Mouse (Mus musculus) hindbrain, embryonic 15.5 days (tissue): Measurements from ENCODE around the gene Zzz3. TPM values are rescaled to one million over a fixed set of nuclear protein-coding genes. Genes with fewer than 3 reads are reported as not detected.

Source experiments
- ATAC-seq: fragments of 200-750 bp; cut with Nextera tagmentation; 2 replicates; pipeline ENCODE4 v1.8.0; 2017; ENCODE audit warnings: low read depth, moderate number of reproducible peaks, moderate TSS enrichment; ENCODE audit not compliant: low FRiP score
- H3K27ac ChIP-seq: fragments of 300-500 bp; sonication (generic); replicated peaks from 2 replicates; pipeline ENCODE4 v1.5.1; 2015; ENCODE audit warnings: mild to moderate bottlenecking, inconsistent platforms
- H3K27me3 ChIP-seq: fragments of 300-500 bp; sonication (generic); 2 replicates; pipeline ENCODE4 v1.6.1; 2015; ENCODE audit warnings: control low read depth, inconsistent platforms
- H3K36me3 ChIP-seq: fragments of 300-500 bp; sonication (generic); 2 replicates; pipeline ENCODE4 v1.6.1; 2015; ENCODE audit warnings: control low read depth, inconsistent platforms
- H3K4me1 ChIP-seq: fragments of 300-500 bp; sonication (generic); replicated peaks from 2 replicates; pipeline ENCODE4 v1.6.1; 2015; ENCODE audit warnings: control low read depth, inconsistent platforms
- H3K4me2 ChIP-seq: fragments of 300-500 bp; sonication (generic); 2 replicates; pipeline ENCODE4 v1.6.1; 2015; ENCODE audit warnings: moderate library complexity, mild to moderate bottlenecking, inconsistent platforms
- H3K4me3 ChIP-seq: fragments of 300-500 bp; sonication (generic); 2 replicates; pipeline ENCODE4 v1.5.1; 2015; ENCODE audit warnings: mild to moderate bottlenecking, inconsistent platforms
- H3K9ac ChIP-seq: fragments of 300-500 bp; sonication (generic); 2 replicates; pipeline ENCODE4 v1.6.1; 2015; ENCODE audit warnings: inconsistent platforms
- H3K9me3 ChIP-seq: fragments of 300-500 bp; sonication (generic); 2 replicates; pipeline ENCODE4 v1.6.1; 2016; ENCODE audit warnings: control low read depth, inconsistent platforms
- WGBS: fragments of 180-500 bp; shearing (Covaris S2); methylation state at CpG from one replicate; pipeline ENCODE4 v1.1.7; 2015; 5-methylcytosine and 5-hydroxymethylcytosine counted together
- polyA plus RNA-seq: library from polyadenylated mRNA; unstranded; fragments of >200 nt; fragmentation: Nextera tagmentation; extraction: Ambion mirVana; gene quantifications from 2 replicates; pipeline ENCODE4 v1.2.1, GENCODE M21; 2015

Gene Zzz3
- polyA plus RNA-seq, 1 experiment from 2014 or later = 29.5 TPM

- Histone ChIP-seq H3K36me3 (no peaks in the 10 kb centered on the region), H3K9me3 (no peaks in the 10 kb centered on the region), H3K4me2 (no peak overlapping the region), H3K4me1 (peaks cover 9% of the 10 kb centered on the region; the same call in 1 of the 2 replicates), H3K27me3 (no peaks in the 10 kb centered on the region), H3K4me3 (no peak overlapping the region), H3K27ac (no peak overlapping the region), H3K9ac (no peak overlapping the region)
- ATAC-seq = no peak
- WGBS = 76% methylated on average over 2 of the region's 2 CpGs
Measured at GRCm38 (mm10) chr3:152403827-152404226, 8.6 kb downstream of the Zzz3 start.

- ATAC-seq = no peak
- Histone ChIP-seq H3K9ac (no peak overlapping the region), H3K27ac (no peak overlapping the region), H3K27me3 (no peaks in the 10 kb centered on the region), H3K36me3 (no peaks in the 10 kb centered on the region), H3K4me2 (no peak overlapping the region), H3K4me3 (no peak overlapping the region), H3K9me3 (no peaks in the 10 kb centered on the region), H3K4me1 (peaks cover 9% of the 10 kb centered on the region; the same call in 1 of the 2 replicates)
- 94% methylated on average over 7 of the region's 7 CpGs for WGBS
Measured at GRCm38 (mm10) chr3:152405420-152405819, 10.1 kb downstream of the Zzz3 start.

GRCm38 (mm10) chr3:152405978-152406640, 10.8 kb downstream of the Zzz3 start:
- peaks cover 9% of the 10 kb centered on the region; the same call in 1 of the 2 replicates for H3K4me1 ChIP-seq
- H3K36me3 ChIP-seq = no peaks in the 10 kb centered on the region
- H3K27ac ChIP-seq = no peak overlapping the region
- WGBS = 86% methylated on average over 4 of the region's 4 CpGs
- ATAC-seq = no peak
- H3K4me3 ChIP-seq = no peak overlapping the region
- no peaks in the 10 kb centered on the region for H3K9me3 ChIP-seq
- H3K27me3 ChIP-seq = no peaks in the 10 kb centered on the region
- no peak overlapping the region for H3K4me2 ChIP-seq
- no peak overlapping the region for H3K9ac ChIP-seq

DNA sequence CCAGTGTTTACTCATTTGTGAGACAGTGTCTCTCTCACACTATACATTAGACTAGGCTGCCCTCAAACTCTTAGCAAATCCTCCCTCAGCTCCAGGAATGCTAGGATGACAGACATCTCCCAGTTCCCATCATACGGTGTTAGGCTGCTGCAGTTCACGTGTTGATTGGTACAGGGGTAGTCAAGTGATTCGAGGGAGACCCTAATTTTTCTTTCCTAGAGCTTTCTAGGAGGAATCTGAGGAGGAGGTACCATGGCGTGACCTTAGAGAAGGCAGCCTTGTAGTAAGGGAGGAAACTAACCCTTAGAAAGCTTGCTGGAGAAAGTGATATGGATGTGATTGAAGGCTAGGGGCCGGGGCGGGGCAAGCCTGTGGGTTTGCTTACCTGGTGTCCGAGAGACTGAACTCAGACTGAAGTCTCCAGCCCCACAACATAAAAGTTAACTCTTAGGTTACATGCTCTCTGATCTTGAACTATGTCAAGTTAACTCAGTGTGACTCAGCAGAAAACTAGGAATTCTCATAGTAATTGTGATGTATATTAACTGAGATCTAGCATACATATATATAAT, 15.8 kb downstream of the Zzz3 start:
- 89% methylated on average over 7 of the region's 7 CpGs for WGBS
- Histone ChIP-seq H3K27me3 (no peaks in the 10 kb centered on the region), H3K36me3 (no peaks in the 10 kb centered on the region), H3K4me2 (no peak overlapping the region), H3K4me3 (no peak overlapping the region), H3K9me3 (no peaks in the 10 kb centered on the region), H3K9ac (no peak overlapping the region), H3K4me1 (0 out of 2 replicates have a peak, but pooled peaks cover 7% of the 10 kb centered on the region), H3K27ac (no peak overlapping the region)
- ATAC-seq = no peak

- Histone ChIP-seq H3K4me3 (no peak overlapping the region), H3K4me2 (no peak overlapping the region), H3K4me1 (0 out of 2 replicates have a peak, but pooled peaks cover 8% of the 10 kb centered on the region), H3K27me3 (no peaks in the 10 kb centered on the region), H3K9ac (no peak overlapping the region), H3K9me3 (no peaks in the 10 kb centered on the region), H3K27ac (no peak overlapping the region), H3K36me3 (no peaks in the 10 kb centered on the region)
- no peak for ATAC-seq
- 89% methylated on average over 4 of the region's 4 CpGs for WGBS
Measured at GRCm38 (mm10) chr3:152412362-152412761, 17.1 kb downstream of the Zzz3 start.

- ATAC-seq = no peak
- Histone ChIP-seq H3K9ac (no peak overlapping the region), H3K27me3 (no peaks in the 10 kb centered on the region), H3K36me3 (peaks cover 19% of the 10 kb centered on the region), H3K4me2 (no peak overlapping the region), H3K4me3 (no peak overlapping the region), H3K27ac (no peak overlapping the region), H3K9me3 (no peaks in the 10 kb centered on the region), H3K4me1 (no peaks in the 10 kb centered on the region)
- 92% methylated on average over 8 of the region's 8 CpGs for WGBS
Measured at GRCm38 (mm10) chr3:152428925-152429324, 33.7 kb downstream of the Zzz3 start.

- no peak overlapping the region for H3K4me2 ChIP-seq
- no peaks in the 10 kb centered on the region for H3K9me3 ChIP-seq
- no peaks in the 10 kb centered on the region for H3K27me3 ChIP-seq
- 96% methylated on average over 7 of the region's 7 CpGs for WGBS
- no peak overlapping the region for H3K4me3 ChIP-seq
- peaks cover 14% of the 10 kb centered on the region for H3K36me3 ChIP-seq
- no peaks in the 10 kb centered on the region for H3K4me1 ChIP-seq
- H3K27ac ChIP-seq = no peak overlapping the region
- ATAC-seq = no peak
- no peak overlapping the region for H3K9ac ChIP-seq
Measured at GRCm38 (mm10) chr3:152432677-152433076, 37.4 kb downstream of the Zzz3 start.

DNA sequence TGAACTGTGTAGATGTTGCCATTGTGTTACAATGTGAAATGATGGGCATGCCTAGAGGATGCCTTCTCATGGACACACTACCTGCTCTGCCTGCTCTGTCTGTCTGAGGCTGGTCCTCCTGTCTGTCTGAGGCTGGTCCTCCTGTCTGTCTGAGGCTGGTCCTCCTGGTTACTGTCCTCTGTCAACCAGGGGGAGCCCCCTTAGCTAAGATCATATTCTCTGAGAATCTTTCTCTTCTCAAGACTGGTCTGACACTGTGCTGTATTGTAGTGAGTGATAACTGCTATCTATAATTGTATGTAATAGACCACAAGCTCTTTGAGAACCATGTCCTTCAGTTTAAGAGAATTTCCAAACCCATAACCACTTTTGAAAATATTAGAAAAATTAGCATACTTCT, 40.3 kb downstream of the Zzz3 start:
- Histone ChIP-seq H3K9me3 (no peaks in the 10 kb centered on the region), H3K9ac (no peak overlapping the region), H3K4me2 (no peak overlapping the region), H3K4me1 (no peaks in the 10 kb centered on the region), H3K27me3 (no peaks in the 10 kb centered on the region), H3K27ac (no peak overlapping the region), H3K4me3 (no peak overlapping the region), H3K36me3 (no peaks in the 10 kb centered on the region)
- ATAC-seq = no peak

DNA sequence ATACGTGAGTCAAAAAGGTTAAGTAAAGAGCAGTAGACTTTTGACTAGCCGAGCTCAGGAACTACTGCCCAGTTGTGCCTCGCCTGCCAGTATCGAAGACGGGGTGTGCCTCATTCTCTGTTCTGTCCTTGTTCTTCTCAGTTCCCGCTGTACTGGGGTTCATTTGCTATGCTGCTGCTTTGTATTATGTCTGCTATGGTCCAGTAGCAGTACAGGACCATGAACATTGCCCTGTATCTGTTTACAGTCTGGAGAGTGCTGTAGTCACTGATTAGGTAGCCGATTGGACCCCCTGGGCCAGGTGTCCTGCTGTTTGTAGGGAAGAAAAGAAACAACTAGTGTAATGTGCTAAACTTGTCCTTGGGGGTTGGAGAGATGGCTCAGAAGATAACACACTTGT, 42.8 kb downstream of the Zzz3 start:
- no peak overlapping the region for H3K4me2 ChIP-seq
- H3K9me3 ChIP-seq = no peaks in the 10 kb centered on the region
- no peak overlapping the region for H3K9ac ChIP-seq
- whole genome bisulfite sequencing = 98% methylated on average over 7 of the region's 7 CpGs
- no peaks in the 10 kb centered on the region for H3K27me3 ChIP-seq
- H3K4me1 ChIP-seq = no peaks in the 10 kb centered on the region
- no peak for ATAC-seq
- H3K4me3 ChIP-seq = no peak overlapping the region
- H3K36me3 ChIP-seq = no peaks in the 10 kb centered on the region
- no peak overlapping the region for H3K27ac ChIP-seq

GRCm38 (mm10) chr3:152442795-152443194, 47.5 kb downstream of the Zzz3 start:
- Histone ChIP-seq H3K4me3 (no peak overlapping the region), H3K27ac (no peak overlapping the region), H3K9me3 (no peaks in the 10 kb centered on the region), H3K27me3 (no peaks in the 10 kb centered on the region), H3K9ac (no peak overlapping the region), H3K4me1 (no peaks in the 10 kb centered on the region), H3K4me2 (no peak overlapping the region), H3K36me3 (no peaks in the 10 kb centered on the region)
- ATAC-seq = no peak
- WGBS = 93% methylated on average over 4 of the region's 4 CpGs

- 93% methylated on average over 3 of the region's 3 CpGs for WGBS
- no peak overlapping the region for H3K4me3 ChIP-seq
- no peaks in the 10 kb centered on the region for H3K4me1 ChIP-seq
- H3K27me3 ChIP-seq = no peaks in the 10 kb centered on the region
- H3K9ac ChIP-seq = no peak overlapping the region
- no peaks in the 10 kb centered on the region for H3K9me3 ChIP-seq
- no peak overlapping the region for H3K4me2 ChIP-seq
- H3K36me3 ChIP-seq = no peaks in the 10 kb centered on the region
- ATAC-seq = no peak
- no peak overlapping the region for H3K27ac ChIP-seq
Measured at GRCm38 (mm10) chr3:152444114-152444513, 48.8 kb downstream of the Zzz3 start.

DNA sequence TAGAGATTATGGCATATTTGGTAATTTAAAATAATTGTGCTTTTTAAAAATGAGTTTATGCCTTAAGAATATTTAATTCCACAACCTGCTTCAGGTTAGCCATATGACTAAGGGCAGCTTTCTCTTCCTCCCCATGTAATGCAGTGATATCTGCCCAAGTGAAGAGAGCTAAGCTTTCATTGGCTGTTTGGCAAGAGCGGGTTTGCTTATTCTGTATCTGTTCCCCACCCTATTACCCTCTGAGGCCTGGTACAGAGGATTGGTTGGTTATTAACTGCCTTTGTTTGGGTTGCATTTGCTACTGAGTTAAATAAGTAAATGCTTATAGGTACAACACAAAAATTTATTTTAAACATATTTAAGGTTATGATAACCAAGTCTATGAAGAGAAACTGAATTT, 51.7 kb downstream of the Zzz3 start:
- ATAC-seq = no peak
- WGBS = 97% methylated on average over 1 of the region's 1 CpGs
- no peak overlapping the region for H3K27ac ChIP-seq
- no peak overlapping the region for H3K4me2 ChIP-seq
- H3K27me3 ChIP-seq = no peaks in the 10 kb centered on the region
- H3K4me3 ChIP-seq = no peak overlapping the region
- no peaks in the 10 kb centered on the region for H3K4me1 ChIP-seq
- H3K9ac ChIP-seq = no peak overlapping the region
- H3K36me3 ChIP-seq = 0 out of 2 replicates have a peak, but pooled peaks cover 4% of the 10 kb centered on the region
- no peaks in the 10 kb centered on the region for H3K9me3 ChIP-seq

- Histone ChIP-seq H3K4me1 (no peaks in the 10 kb centered on the region), H3K4me2 (no peak overlapping the region), H3K9ac (no peak overlapping the region), H3K9me3 (no peaks in the 10 kb centered on the region), H3K27me3 (no peaks in the 10 kb centered on the region), H3K27ac (no peak overlapping the region), H3K4me3 (no peak overlapping the region), H3K36me3 (peaks cover 45% of the 10 kb centered on the region)
- ATAC-seq = no peak
- 90% methylated on average over 2 of the region's 4 CpGs for WGBS
Measured at GRCm38 (mm10) chr3:152453163-152453562, 57.9 kb downstream of the Zzz3 start.
